Mouse (Mus musculus): Measurements from ENCODE around the gene Bet1l.
"Not testable (repeated sequence)": the region's sequence is repeated elsewhere in the genome, so short reads cannot be mapped to it uniquely, and the experiment has no call there.

DNA sequence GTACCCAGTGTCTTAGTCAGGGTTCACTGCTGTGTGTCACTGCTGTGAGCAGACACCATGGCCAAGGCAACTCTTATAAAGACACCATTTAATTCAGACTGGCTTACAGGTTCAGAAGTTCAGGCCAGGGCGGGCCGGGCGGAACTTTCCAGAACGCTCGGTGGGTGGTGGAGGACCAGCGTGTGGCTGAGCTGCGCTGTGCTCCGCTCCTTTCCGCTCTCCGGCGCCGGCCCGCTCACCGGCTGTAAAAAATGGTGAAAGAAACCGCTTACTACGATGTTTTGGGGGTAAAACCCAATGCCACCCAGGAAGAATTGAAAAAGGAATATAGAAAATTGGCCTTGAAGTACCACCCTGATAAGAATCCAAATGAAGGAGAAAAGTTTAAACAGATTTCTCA is 33.3 kb upstream of the Bet1l start:
- TF ChIP-seq CTCF, EP300 (IDR thresholded peaks at IDR 0.05; ENCODE audit: low read depth): not testable (repeated sequence)
